Mouse (Mus musculus): Measurements from ENCODE around the gene Rnase1.

- TF ChIP-seq CTCF (IDR thresholded peaks at IDR 0.05; ENCODE audit: extremely low read depth, insufficient read depth, insufficient read length, insufficient replicate concordance) (no peak), POLR2A (IDR thresholded peaks at IDR 0.05; ENCODE audit: low read depth, low read length) (no peak)
Measured at GRCm38 (mm10) chr14:51132372-51132771, 14.2 kb downstream of the Rnase1 start.
